8 mouse cellular contexts compared by ENCODE assay signal in the genomic region with DNA sequence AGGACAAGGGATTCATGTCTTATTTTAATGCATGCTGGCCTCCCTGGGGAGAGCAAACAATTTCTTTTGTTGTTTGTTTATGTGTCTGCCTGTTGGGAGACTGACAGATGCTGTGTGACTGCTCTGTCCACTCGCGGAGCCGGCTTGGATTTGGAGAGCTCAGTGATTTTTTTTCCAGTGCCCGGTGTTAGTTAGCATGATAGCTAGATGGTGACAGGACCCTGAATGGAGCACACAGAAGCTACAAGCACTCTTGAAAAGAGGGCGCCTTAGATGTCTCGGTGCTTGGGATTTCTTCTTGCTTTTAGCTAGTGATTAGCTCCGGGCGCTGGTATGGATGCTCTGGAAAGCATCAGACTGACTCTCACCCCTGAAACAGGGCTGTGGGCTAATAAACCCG.
DNase-seq lines count a peak whose midpoint lies in the region; ATAC-seq and TF ChIP-seq lines count a peak whose summit lies in the region.
"Had no signal": no experiment of that assay in that cellular context is flagged by ENCODE, and none has a peak within 500 bp of the region (broad histone marks: within the 10 kb centered on the region; RNA-seq: fewer than 3 reads in every experiment).

No protein-coding gene starts in this region.

- WGBS in lung, embryonic 15.5 days, result 9% methylated on average over 9 of the region's 9 CpGs
- 6% methylated on average over 9 of the region's 9 CpGs for whole genome bisulfite sequencing in lung, postnatal 0 days
- WGBS in embryonic facial prominence, embryonic 13.5 days, result 10% methylated on average over 9 of the region's 9 CpGs

- H3K27ac ChIP-seq in lung, embryonic 15.5 days, result no peak overlapping the region
- no peak overlapping the region for H3K27ac ChIP-seq in lung, postnatal 0 days (ENCODE audit: low read length)
- H3K27ac ChIP-seq in embryonic facial prominence, embryonic 13.5 days, result no peak overlapping the region
- H3K27ac ChIP-seq: liver, embryonic 13.5 days had no signal

- H3K4me2 ChIP-seq in lung, embryonic 15.5 days, result peak overlapping the region; percentile 59
- H3K4me2 ChIP-seq in lung, postnatal 0 days (replicated peaks; ENCODE audit: low read depth, low read length), result no peak overlapping the region
- H3K4me2 ChIP-seq in embryonic facial prominence, embryonic 13.5 days, result peak overlapping the region; percentile 71

- H3K4me3 ChIP-seq in lung, embryonic 15.5 days, result 0 out of 2 replicates have a peak overlapping the region, but pooled peaks have one; percentile 31
- no peak overlapping the region for H3K4me3 ChIP-seq in lung, postnatal 0 days (ENCODE audit: low read depth, low read length)
- peak overlapping the region; percentile 43 for H3K4me3 ChIP-seq in embryonic facial prominence, embryonic 13.5 days

- ATAC-seq in lung, embryonic 15.5 days (ENCODE audit: borderline replicate concordance, extremely low read depth, low FRiP score, low TSS enrichment), result no peak
- ATAC-seq in lung, postnatal 0 days, result no peak
- no peak for ATAC-seq in embryonic facial prominence, embryonic 13.5 days (ENCODE audit: insufficient number of reproducible peaks, insufficient read depth, low FRiP score, low TSS enrichment, low read depth)

- H3K9me3 ChIP-seq in lung, embryonic 15.5 days, result no peaks in the 10 kb centered on the region
- H3K9me3 ChIP-seq in lung, postnatal 0 days (ENCODE audit: low read length), result no peaks in the 10 kb centered on the region
- no peaks in the 10 kb centered on the region for H3K9me3 ChIP-seq in embryonic facial prominence, embryonic 13.5 days
- H3K9me3 ChIP-seq: liver, embryonic 13.5 days had no signal

- H3K9ac ChIP-seq in lung, embryonic 15.5 days, result no peak overlapping the region
- H3K9ac ChIP-seq in lung, postnatal 0 days (replicated peaks; ENCODE audit: low read depth), result no peak overlapping the region
- H3K9ac ChIP-seq in embryonic facial prominence, embryonic 13.5 days, result no peak overlapping the region
- H3K9ac ChIP-seq: liver, embryonic 13.5 days had no signal

- no peak for DNase-seq in lung, postnatal 0 days (ENCODE audit: low spot score)
- peak; percentile 21 to 35 for DNase-seq in layer of hippocampus, postnatal 36 days
- peak; percentile 33 for DNase-seq in right cerebral cortex, postnatal 25 days
- no peak for DNase-seq in adrenal gland, postnatal 14 days
- no peak for DNase-seq in kidney, postnatal 25 days
- DNase-seq: liver, embryonic 13.5 days had no signal

- H3K36me3 ChIP-seq in lung, embryonic 15.5 days, result no peaks in the 10 kb centered on the region
- no peaks in the 10 kb centered on the region for H3K36me3 ChIP-seq in lung, postnatal 0 days (ENCODE audit: insufficient read depth, low read length)
- no peaks in the 10 kb centered on the region for H3K36me3 ChIP-seq in embryonic facial prominence, embryonic 13.5 days
- H3K36me3 ChIP-seq: liver, embryonic 13.5 days had no signal

- no peak for TF ChIP-seq EP300 in lung, postnatal 0 days (IDR thresholded peaks at IDR 0.05)

- no peak for TF ChIP-seq CTCF in lung, postnatal 0 days (IDR thresholded peaks at IDR 0.05)

- no peaks in the 10 kb centered on the region; the same call in 1 of the 2 replicates for H3K27me3 ChIP-seq in lung, embryonic 15.5 days
- H3K27me3 ChIP-seq in lung, postnatal 0 days (replicated peaks; ENCODE audit: insufficient read depth, low read length), result no peaks in the 10 kb centered on the region
- peaks cover 19% of the 10 kb centered on the region for H3K27me3 ChIP-seq in embryonic facial prominence, embryonic 13.5 days

- H3K4me1 ChIP-seq in lung, embryonic 15.5 days, result peaks cover 5% of the 10 kb centered on the region; the same call in 1 of the 2 replicates
- H3K4me1 ChIP-seq in lung, postnatal 0 days (ENCODE audit: insufficient read depth, low read depth, low read length), result no peaks in the 10 kb centered on the region
- peaks cover 12% of the 10 kb centered on the region for H3K4me1 ChIP-seq in embryonic facial prominence, embryonic 13.5 days
- H3K4me1 ChIP-seq: liver, embryonic 13.5 days had no signal

Comparison
In these comparisons a context has a peak if more than half of its experiments do, and no peak if none do; other contexts are left out.
1. DNase-seq: peak in layer of hippocampus, postnatal 36 days (2 of 2) and right cerebral cortex, postnatal 25 days (single experiment); none in lung, postnatal 0 days (single experiment), adrenal gland, postnatal 14 days (single experiment) and kidney, postnatal 25 days (0 of 2).